Mouse (Mus musculus) heart, postnatal 4 days (tissue): ENCODE measurements around the gene Trpm1. TPM values are rescaled to one million over a fixed set of nuclear protein-coding genes. Genes with fewer than 3 reads are reported as not detected.
A peak's percentile ranks its signal among the peaks of the same experiment; 100 is the strongest.
"Not testable (repeated sequence)": the region's sequence is repeated elsewhere in the genome, so short reads cannot be mapped to it uniquely, and the experiment has no call there.

ENCODE experiments used
- DNase-seq: peaks from one replicate; pipeline ENCODE4 v3.0.0; 2021
- total RNA-seq, 2 experiments: library from RNA; stranded (reverse); gene quantifications; 2 replicates each; pipeline ENCODE4 v1.2.3; 2021

The Trpm1 gene
- not detected for total RNA-seq

DNA sequence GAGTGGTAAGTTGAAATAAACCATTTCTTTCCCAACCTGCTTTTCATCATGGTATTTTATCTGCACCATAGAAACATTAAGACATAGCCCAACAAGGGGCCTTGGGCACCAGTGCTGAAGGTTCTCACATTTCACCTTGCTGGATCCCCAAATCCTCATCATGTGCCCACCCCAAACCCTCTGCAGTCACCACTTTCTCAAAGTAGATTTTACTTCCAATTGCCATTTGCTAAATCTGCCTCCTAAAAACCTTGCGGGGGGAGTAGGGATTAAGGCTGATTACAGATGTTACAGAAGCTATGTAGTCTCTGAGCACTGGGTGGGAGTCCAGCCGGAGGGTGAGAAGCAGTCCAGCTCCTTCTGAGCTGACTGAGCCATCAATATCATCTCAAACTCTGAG lies at the start of gene Trpm1:
Gene Trpm1, plus strand, starts transcription at position 301 of the 400 bp plus-strand sequence.
- DNase-seq: no peak

- DNase-seq: no peak
These were observed 31.4 kb upstream of the Trpm1 start for GRCm38 (mm10) chr7:64122131-64122715.

DNA sequence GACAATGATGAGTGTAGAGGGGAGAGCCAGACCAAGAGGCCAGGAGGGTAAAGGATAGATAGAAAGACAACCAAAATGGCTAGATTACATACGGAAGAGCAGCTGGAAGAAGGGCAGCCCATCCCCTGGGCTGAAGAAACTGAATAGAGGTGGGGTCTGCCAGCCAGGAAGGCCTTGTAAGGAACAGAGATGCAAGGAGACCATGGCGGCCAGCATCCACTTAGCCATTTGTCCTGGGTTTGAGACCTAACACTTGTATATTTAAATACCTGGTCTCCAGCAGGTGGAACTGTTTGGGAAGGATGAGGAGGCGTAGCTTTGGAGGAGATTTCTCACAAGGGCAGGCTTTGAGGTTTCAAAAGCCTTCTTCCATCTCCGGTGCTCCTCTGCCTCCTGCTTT lies 29.9 kb upstream of the Trpm1 start:
- DNase-seq: no peak

GRCm38 (mm10) chr7:64125994-64126393 lies 27.6 kb upstream of the Trpm1 start:
- DNase-seq: not testable (repeated sequence)

DNA sequence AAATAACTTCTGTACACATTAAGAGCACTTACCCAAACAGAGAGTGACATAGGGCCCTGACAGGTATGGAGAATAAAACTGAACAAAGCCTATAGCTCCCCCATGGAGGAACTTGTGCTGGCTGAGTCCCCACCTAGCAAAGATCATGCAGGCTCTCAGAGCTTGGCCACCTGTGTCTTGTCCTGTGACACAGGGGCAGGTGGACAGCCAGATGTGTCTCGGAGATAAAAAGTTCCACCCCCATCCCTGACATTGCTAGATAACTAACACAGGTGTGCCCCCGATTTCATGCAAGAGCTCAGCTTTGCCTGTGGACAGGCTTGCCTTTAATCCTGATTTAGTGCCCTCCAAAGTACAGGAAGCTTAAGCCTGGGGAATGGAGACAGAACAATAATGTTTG lies 13.8 kb upstream of the Trpm1 start:
- DNase-seq: no peak

GRCm38 (mm10) chr7:64141301-64142032 lies 12.2 kb upstream of the Trpm1 start:
- DNase-seq: no peak

- no peak for DNase-seq
These were observed 4.3 kb upstream of the Trpm1 start for GRCm38 (mm10) chr7:64149337-64149736.

DNA sequence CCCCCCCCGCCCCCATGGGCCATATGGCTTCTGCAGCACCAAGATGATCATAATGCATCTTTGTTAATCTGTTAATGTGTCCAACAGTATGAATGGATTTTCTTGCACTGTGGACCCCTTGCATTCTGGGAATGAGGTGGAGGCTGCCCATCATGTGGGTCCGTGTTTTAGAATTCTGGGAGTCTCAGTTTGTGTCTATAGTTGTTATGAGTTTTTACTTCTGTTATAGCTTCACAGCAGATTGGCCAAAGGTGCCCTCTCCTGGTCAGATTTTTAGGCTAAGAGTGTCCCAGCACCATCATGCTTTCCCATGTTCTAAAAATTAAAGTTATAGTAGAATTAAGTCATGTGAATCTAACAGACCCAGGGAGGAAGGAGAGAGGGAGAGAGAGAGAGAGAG lies 3.9 kb upstream of the Trpm1 start:
- no peak for DNase-seq

DNA sequence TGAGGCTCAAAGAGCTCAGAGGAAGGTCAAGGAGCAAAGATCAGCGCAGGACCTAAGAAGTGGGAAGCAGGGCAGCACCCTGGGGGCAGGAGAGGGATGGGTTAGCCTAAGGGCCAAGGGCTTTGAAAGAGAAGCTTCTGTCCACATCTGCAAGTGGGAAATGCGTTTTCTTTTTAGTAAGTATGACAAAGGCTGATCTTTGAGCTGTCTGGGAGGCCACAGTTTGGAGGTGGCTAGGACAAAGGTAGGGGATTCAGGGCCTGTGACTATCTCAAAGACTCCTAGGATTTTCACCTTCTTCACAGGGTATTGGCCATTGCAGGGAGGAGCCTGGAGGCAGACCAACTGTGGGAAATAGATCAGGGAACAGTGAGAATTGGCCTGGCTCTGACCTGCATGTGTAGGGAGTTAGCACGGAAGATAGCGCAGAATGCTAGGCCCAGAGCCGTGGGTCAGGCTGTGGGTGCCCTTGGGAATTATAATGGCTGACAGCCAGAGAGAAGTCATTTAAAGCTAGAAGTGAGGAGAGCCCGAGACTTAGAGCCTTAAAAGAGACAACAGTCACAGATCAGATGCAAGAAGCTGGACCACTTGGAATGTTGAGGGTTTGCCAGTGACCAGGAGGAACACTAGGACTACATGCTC lies 3.1 kb upstream of the Trpm1 start:
- peak; percentile 30 for DNase-seq

- no peak for DNase-seq
These were observed 1.6 kb downstream of the Trpm1 start for GRCm38 (mm10) chr7:64155226-64155625.

- peak; percentile 87 for DNase-seq
These were observed 2.1 kb downstream of the Trpm1 start for GRCm38 (mm10) chr7:64155687-64156086.

- peak; percentile 36 for DNase-seq
These were observed 2.8 kb downstream of the Trpm1 start for GRCm38 (mm10) chr7:64156271-64156911.

- no peak for DNase-seq
These were observed 3.5 kb downstream of the Trpm1 start for GRCm38 (mm10) chr7:64156918-64157690.

- no peak for DNase-seq
These were observed 4.8 kb downstream of the Trpm1 start for GRCm38 (mm10) chr7:64158281-64159055.

GRCm38 (mm10) chr7:64159056-64159542 lies 5.5 kb downstream of the Trpm1 start:
- no peak for DNase-seq

- DNase-seq: no peak
These were observed 6.3 kb downstream of the Trpm1 start for GRCm38 (mm10) chr7:64159612-64160591.

- no peak for DNase-seq
These were observed 7.3 kb downstream of the Trpm1 start for GRCm38 (mm10) chr7:64160737-64161470.

GRCm38 (mm10) chr7:64161990-64162389 lies 8.4 kb downstream of the Trpm1 start:
- DNase-seq: no peak

GRCm38 (mm10) chr7:64163086-64163485 lies 9.5 kb downstream of the Trpm1 start:
- no peak for DNase-seq
